Mouse (Mus musculus) intestine, postnatal 0 days (tissue): ENCODE measurements around the gene Rarb. TPM values are rescaled to one million over a fixed set of nuclear protein-coding genes. Genes with fewer than 3 reads are reported as not detected.

Source experiments
- ATAC-seq: fragments of 200-750 bp; cut with Nextera tagmentation; 2 replicates; pipeline ENCODE4 v1.8.0; 2017; ENCODE audit warnings: mild to moderate bottlenecking, moderate TSS enrichment, moderate library complexity
- H3K27ac ChIP-seq: fragments of 300-500 bp; sonication (generic); 2 replicates; pipeline ENCODE4 v1.5.1; 2014; ENCODE audit warnings: mild to moderate bottlenecking, low read depth, low read length, moderate library complexity
- H3K27me3 ChIP-seq: fragments of 300-500 bp; sonication (generic); replicated peaks from 2 replicates; pipeline ENCODE4 v1.6.1; 2014; ENCODE audit warnings: low read length, mixed read lengths; ENCODE audit not compliant: control insufficient read depth, insufficient read depth
- H3K36me3 ChIP-seq: fragments of 300-500 bp; sonication (generic); 2 replicates; pipeline ENCODE4 v1.6.1; 2014; ENCODE audit warnings: mild to moderate bottlenecking, moderate library complexity; ENCODE audit not compliant: control insufficient read depth, insufficient read depth
- H3K4me1 ChIP-seq: fragments of 300-500 bp; sonication (generic); replicated peaks from 2 replicates; pipeline ENCODE4 v1.6.1; 2014; ENCODE audit warnings: antibody characterized with exemption, low read length, mixed read lengths; ENCODE audit not compliant: control insufficient read depth, insufficient read depth
- H3K4me2 ChIP-seq: fragments of 300-500 bp; sonication (generic); replicated peaks from 2 replicates; pipeline ENCODE4 v1.6.1; 2014; ENCODE audit warnings: low read depth, mild to moderate bottlenecking, moderate library complexity
- H3K4me3 ChIP-seq: fragments of 300-500 bp; sonication (generic); 2 replicates; pipeline ENCODE4 v1.5.1; 2014; ENCODE audit warnings: low read depth, low read length
- H3K9ac ChIP-seq: fragments of 300-500 bp; sonication (generic); 2 replicates; pipeline ENCODE4 v1.6.1; 2014; ENCODE audit warnings: mild to moderate bottlenecking, low read depth, low read length
- H3K9me3 ChIP-seq: fragments of 300-500 bp; sonication (generic); 2 replicates; pipeline ENCODE4 v1.6.1; 2016; ENCODE audit warnings: mixed run types; ENCODE audit not compliant: control insufficient read depth
- CTCF ChIP-seq: sonication (generic); IDR thresholded peaks from 2 replicates; pipeline ENCODE4 v1.5.1; 2016; ENCODE audit warnings: low read depth, mild to moderate bottlenecking, control low read depth, antibody characterized with exemption, moderate library complexity
- WGBS: fragments of 180-500 bp; shearing (Covaris S2); extraction: QIAGEN DNeasy Blood & Tissue Kit; methylation state at CpG from one replicate; pipeline ENCODE4 v1.1.7; 2014; 5-methylcytosine and 5-hydroxymethylcytosine counted together
- polyA plus RNA-seq: library from polyadenylated mRNA; unstranded; fragments of >200 nt; fragmentation: Nextera tagmentation; extraction: Ambion mirVana; gene quantifications from 2 replicates; pipeline ENCODE4 v1.2.1, GENCODE M21; 2015

Rarb gene
- polyA plus RNA-seq, 1 experiment from 2014 or later: 2.4 TPM

DNA sequence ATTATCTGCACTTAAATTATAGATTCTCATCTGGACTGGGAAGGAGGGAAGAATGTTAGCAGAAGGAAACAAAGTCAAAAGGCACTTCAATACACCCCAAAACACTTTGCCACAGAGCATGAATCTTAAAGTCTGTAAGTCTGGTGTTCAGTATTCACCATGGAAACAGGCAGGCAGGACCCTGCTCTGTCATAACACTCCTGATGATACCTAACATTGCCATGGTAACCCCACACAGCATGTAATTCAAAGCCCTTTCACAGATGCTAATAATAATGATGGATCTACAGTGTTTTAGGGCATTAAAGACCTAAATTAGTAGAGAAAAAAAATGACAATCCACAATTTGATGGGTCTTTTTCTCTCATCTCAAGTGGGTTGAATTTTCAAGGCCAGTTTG is 301.0 kb downstream of the Rarb start:
- Histone ChIP-seq H3K4me3 (no peak overlapping the region), H3K27ac (no peak overlapping the region), H3K27me3 (no peaks in the 10 kb centered on the region), H3K9me3 (no peaks in the 10 kb centered on the region), H3K4me1 (no peaks in the 10 kb centered on the region), H3K36me3 (no peaks in the 10 kb centered on the region), H3K4me2 (no peak overlapping the region), H3K9ac (no peak overlapping the region)
- ATAC-seq: no peak
- TF ChIP-seq CTCF: no peak

GRCm38 (mm10) chr14:16515731-16516130 is 303.2 kb downstream of the Rarb start:
- Histone ChIP-seq H3K4me2 (no peak overlapping the region), H3K9me3 (no peaks in the 10 kb centered on the region), H3K27ac (no peak overlapping the region), H3K4me1 (no peaks in the 10 kb centered on the region), H3K9ac (no peak overlapping the region), H3K36me3 (no peaks in the 10 kb centered on the region), H3K27me3 (no peaks in the 10 kb centered on the region), H3K4me3 (no peak overlapping the region)
- 38% methylated on average over 3 of the region's 3 CpGs for WGBS
- no peak for TF ChIP-seq CTCF
- no peak for ATAC-seq

DNA sequence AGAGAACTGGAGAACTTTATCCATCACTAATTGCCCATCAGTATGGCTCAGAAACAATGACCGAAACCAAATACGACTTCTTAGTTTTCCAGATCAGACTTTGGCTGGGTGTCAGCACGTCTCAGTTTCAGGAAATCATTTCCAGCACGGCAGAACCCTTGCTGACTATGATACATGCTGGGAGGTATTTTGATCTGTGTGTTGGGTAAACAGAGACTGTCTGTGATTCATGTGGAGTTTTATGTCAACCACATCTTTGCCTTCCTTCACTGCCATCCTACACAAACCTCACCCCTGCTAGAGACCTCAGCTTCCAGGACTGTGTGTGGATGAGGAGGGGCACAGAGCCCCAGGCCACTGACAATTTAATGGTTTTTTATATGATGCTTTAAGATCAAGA is 308.4 kb downstream of the Rarb start:
- Histone ChIP-seq H3K36me3 (no peaks in the 10 kb centered on the region), H3K27me3 (no peaks in the 10 kb centered on the region), H3K4me1 (no peaks in the 10 kb centered on the region), H3K9me3 (no peaks in the 10 kb centered on the region), H3K27ac (no peak overlapping the region), H3K4me2 (no peak overlapping the region), H3K4me3 (no peak overlapping the region), H3K9ac (no peak overlapping the region)
- no peak for TF ChIP-seq CTCF
- no peak for ATAC-seq
- 61% methylated on average over 4 of the region's 4 CpGs for WGBS

DNA sequence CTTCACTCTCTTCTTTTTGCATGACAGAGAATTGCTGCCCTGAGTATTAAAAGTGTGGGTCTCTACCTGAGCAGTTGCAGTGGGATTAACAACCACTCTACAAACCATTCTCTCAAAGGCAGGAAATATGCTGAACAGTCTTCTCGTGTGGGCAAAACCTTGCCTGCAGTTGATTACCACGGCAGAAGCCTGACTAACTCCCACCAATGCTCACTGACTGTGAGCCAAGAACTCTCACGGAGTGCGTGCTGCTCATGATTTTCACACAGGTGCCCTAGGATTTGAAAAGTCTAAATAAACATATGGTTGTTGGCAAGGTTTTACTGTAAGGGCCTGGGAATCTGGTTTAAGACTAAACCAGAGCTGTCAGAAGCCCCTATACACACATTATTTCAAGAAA is 309.1 kb downstream of the Rarb start:
- H3K9me3 ChIP-seq: no peaks in the 10 kb centered on the region
- ATAC-seq: no peak
- H3K4me2 ChIP-seq: no peak overlapping the region
- H3K9ac ChIP-seq: no peak overlapping the region
- no peaks in the 10 kb centered on the region for H3K4me1 ChIP-seq
- H3K27me3 ChIP-seq: no peaks in the 10 kb centered on the region
- H3K27ac ChIP-seq: no peak overlapping the region
- H3K36me3 ChIP-seq: no peaks in the 10 kb centered on the region
- WGBS: 74% methylated on average over 4 of the region's 4 CpGs
- no peak overlapping the region for H3K4me3 ChIP-seq
- no peak for TF ChIP-seq CTCF

DNA sequence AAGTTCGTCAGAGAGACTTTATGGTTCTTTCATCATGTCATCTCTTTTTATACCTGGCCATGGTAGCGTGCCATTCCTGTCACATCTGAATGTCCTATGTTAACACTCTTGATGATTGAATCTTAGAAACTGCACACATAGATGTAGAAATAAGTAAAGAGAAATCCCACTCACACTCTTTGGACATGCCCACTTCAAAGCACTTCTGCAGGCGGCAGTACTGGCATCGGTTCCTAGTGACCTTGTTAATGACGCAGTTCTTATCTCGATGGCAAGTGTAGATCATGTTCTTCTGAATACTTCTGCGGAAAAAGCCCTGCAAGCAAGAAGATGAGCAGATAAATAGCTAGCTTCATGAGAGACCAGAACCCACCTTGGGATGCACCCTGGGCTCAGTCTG is 310.2 kb downstream of the Rarb start:
- H3K27me3 ChIP-seq: no peaks in the 10 kb centered on the region
- H3K36me3 ChIP-seq: no peaks in the 10 kb centered on the region
- TF ChIP-seq CTCF: no peak
- H3K4me3 ChIP-seq: no peak overlapping the region
- H3K4me1 ChIP-seq: no peaks in the 10 kb centered on the region
- ATAC-seq: no peak
- H3K4me2 ChIP-seq: no peak overlapping the region
- H3K9ac ChIP-seq: no peak overlapping the region
- no peaks in the 10 kb centered on the region for H3K9me3 ChIP-seq
- 93% methylated on average over 7 of the region's 7 CpGs for WGBS
- H3K27ac ChIP-seq: no peak overlapping the region

DNA sequence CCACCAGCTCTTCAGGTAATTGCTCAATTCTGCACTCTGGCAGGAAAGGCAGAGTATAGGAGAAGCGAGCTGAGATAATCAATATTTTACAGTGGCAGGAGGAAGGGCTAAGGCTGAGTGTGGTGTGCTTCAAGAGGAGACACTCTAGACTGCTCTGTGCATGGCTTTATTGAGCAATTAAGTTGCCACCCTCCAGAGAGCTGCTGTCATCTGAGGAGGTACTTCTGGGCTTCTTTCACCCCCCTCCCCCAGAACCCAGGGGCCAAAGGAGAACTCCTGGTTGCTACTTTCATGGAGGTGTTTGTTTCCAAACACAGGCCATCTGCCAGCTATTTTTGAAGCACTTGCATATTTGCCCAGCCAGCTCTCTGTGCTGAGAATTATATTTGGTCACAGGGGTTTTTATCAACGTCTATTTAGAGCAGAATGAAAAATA is 321.7 kb downstream of the Rarb start:
- Histone ChIP-seq H3K4me1 (no peaks in the 10 kb centered on the region), H3K4me2 (no peak overlapping the region), H3K9ac (no peak overlapping the region), H3K36me3 (no peaks in the 10 kb centered on the region), H3K27ac (no peak overlapping the region), H3K27me3 (no peaks in the 10 kb centered on the region), H3K9me3 (no peaks in the 10 kb centered on the region), H3K4me3 (no peak overlapping the region)
- TF ChIP-seq CTCF: no peak
- no peak for ATAC-seq
- 27% methylated on average over 2 of the region's 2 CpGs for WGBS
